Mouse (Mus musculus) yolk sac, embryonic 10.5 days (tissue): Measurements from ENCODE around the gene Prrg4.
"Not testable (repeated sequence)": the region's sequence is repeated elsewhere in the genome, so short reads cannot be mapped to it uniquely, and the experiment has no call there.

Experiments used
- DNase-seq: peaks from one replicate; pipeline ENCODE4 v3.0.0-alpha.2; 2017; ENCODE audit warnings: low spot score

The Prrg4 gene

GRCm38 (mm10) chr2:104849276-104849990, at the start of gene Prrg4:
Gene Prrg4, minus strand, starts transcription at chr2:104849876.
- DNase-seq: peak; percentile 72

- peak; percentile 40 for DNase-seq
These were observed 38.3 kb upstream of the Prrg4 start for GRCm38 (mm10) chr2:104887882-104888566.

- DNase-seq: not testable (repeated sequence)
These were observed 37.7 kb upstream of the Prrg4 start for GRCm38 (mm10) chr2:104887331-104887730.

GRCm38 (mm10) chr2:104886109-104886508, 36.4 kb upstream of the Prrg4 start:
- no peak for DNase-seq

- no peak for DNase-seq
These were observed 29.1 kb upstream of the Prrg4 start for GRCm38 (mm10) chr2:104878794-104879193.

- no peak for DNase-seq
These were observed 19.4 kb upstream of the Prrg4 start for GRCm38 (mm10) chr2:104869101-104869500.

- DNase-seq: no peak
These were observed 17.7 kb upstream of the Prrg4 start, which contains the start of gene Ccdc73 for GRCm38 (mm10) chr2:104867282-104867855. Gene Ccdc73, plus strand, starts transcription at chr2:104867805.

- DNase-seq: no peak
These were observed 14.6 kb upstream of the Prrg4 start for GRCm38 (mm10) chr2:104864176-104864860.

GRCm38 (mm10) chr2:104860426-104860825, 10.8 kb upstream of the Prrg4 start:
- DNase-seq: no peak

- DNase-seq: no peak
These were observed 9.4 kb upstream of the Prrg4 start for GRCm38 (mm10) chr2:104859060-104859459.

GRCm38 (mm10) chr2:104858083-104858482, 8.4 kb upstream of the Prrg4 start:
- not testable (repeated sequence) for DNase-seq

- no peak for DNase-seq
These were observed 6.5 kb upstream of the Prrg4 start for GRCm38 (mm10) chr2:104856218-104856617.

- no peak for DNase-seq
These were observed 6.1 kb upstream of the Prrg4 start for GRCm38 (mm10) chr2:104855732-104856131.

GRCm38 (mm10) chr2:104854836-104855235, 5.2 kb upstream of the Prrg4 start:
- DNase-seq: no peak

- no peak for DNase-seq
These were observed 2.9 kb upstream of the Prrg4 start for GRCm38 (mm10) chr2:104852546-104852945.

GRCm38 (mm10) chr2:104851686-104852085, 2.0 kb upstream of the Prrg4 start:
- DNase-seq: no peak

GRCm38 (mm10) chr2:104849991-104850359, 299 bp upstream of the Prrg4 start:
- no peak for DNase-seq

- DNase-seq: no peak
These were observed 1.2 kb downstream of the Prrg4 start for GRCm38 (mm10) chr2:104848235-104849161.

- no peak for DNase-seq
These were observed 2.0 kb downstream of the Prrg4 start for GRCm38 (mm10) chr2:104847645-104848044.

- no peak for DNase-seq
These were observed 2.9 kb downstream of the Prrg4 start for GRCm38 (mm10) chr2:104846638-104847414.

GRCm38 (mm10) chr2:104842559-104842958, 7.1 kb downstream of the Prrg4 start:
- no peak for DNase-seq
